Mouse (Mus musculus) layer of hippocampus, postnatal 36 days (tissue): Measurements from ENCODE around the gene Rps23. TPM values are rescaled to one million over a fixed set of nuclear protein-coding genes. Genes with fewer than 3 reads are reported as not detected.
"Not testable (repeated sequence)": the region's sequence is repeated elsewhere in the genome, so short reads cannot be mapped to it uniquely, and the experiment has no call there.

Source experiments
- DNase-seq, 2 experiments: peaks; one replicate each; pipeline ENCODE4 v3.0.0; 2022
- total RNA-seq, 2 experiments: library from RNA; stranded (reverse); gene quantifications; 2 replicates each; pipeline ENCODE4 v1.2.3; 2021

The Rps23 gene
- total RNA-seq: 100 to 1,000 TPM; 235 to 236 TPM

GRCm38 (mm10) chr13:90922751-90923612 lies at the start of gene Rps23:
Rps23 (plus strand) TSS chr13:90922958.
- peak; percentile 88 to 90 for DNase-seq

- no peak for DNase-seq
Measured at GRCm38 (mm10) chr13:90881727-90882429, 40.9 kb upstream of the Rps23 start.

- DNase-seq: no peak
Measured at GRCm38 (mm10) chr13:90885856-90886532, 36.8 kb upstream of the Rps23 start.

GRCm38 (mm10) chr13:90886568-90886983 lies 36.2 kb upstream of the Rps23 start:
- DNase-seq: peak; percentile 60 to 66

GRCm38 (mm10) chr13:90890111-90890510 lies 32.6 kb upstream of the Rps23 start:
- DNase-seq: no peak

DNA sequence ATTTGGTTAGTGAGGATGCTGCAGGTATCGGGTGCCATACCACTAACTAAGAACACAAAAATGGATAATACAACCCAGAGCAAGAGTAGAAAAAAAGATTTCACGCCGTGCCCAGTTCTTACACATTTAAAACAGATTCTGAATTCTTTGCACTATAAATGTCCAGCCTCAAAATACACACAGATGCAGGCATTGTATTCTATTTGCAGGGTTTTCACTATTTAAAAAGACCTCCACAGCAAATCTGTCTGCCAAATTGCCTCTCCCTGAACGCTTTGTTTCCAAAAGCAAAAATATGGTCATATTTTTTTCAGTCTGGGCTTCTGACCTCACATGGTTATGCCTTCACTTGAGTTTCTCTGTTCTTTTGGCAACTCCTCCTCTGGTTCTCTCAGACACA lies 27.9 kb upstream of the Rps23 start:
- DNase-seq: no peak

GRCm38 (mm10) chr13:90896098-90896497 lies 26.7 kb upstream of the Rps23 start:
- peak; percentile 27 to 34 for DNase-seq

GRCm38 (mm10) chr13:90896821-90897220 lies 25.9 kb upstream of the Rps23 start:
- no peak for DNase-seq

DNA sequence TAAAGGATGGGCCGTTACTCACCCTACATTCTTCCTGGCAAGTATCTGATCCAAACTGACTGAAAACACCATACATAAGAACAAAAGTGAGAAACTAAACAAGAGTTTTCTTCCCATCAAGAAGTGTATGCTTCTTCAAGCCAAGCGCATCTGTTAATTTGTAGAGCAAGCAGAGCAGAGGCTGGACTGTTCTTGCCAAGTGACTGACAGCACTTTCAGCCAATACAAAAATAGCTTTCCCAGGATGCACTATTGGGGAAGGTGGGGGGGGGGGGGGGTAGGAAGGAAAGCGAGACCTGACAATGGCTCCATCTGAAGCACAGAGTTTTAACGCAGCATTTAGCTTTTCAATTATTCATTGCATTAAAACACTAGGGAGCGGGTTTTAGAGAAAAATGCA lies 17.6 kb upstream of the Rps23 start, which contains the start of gene Atp6ap1l:
Atp6ap1l (minus strand) TSS at position 180 of the 400 bp plus-strand sequence.
- DNase-seq: no peak

DNA sequence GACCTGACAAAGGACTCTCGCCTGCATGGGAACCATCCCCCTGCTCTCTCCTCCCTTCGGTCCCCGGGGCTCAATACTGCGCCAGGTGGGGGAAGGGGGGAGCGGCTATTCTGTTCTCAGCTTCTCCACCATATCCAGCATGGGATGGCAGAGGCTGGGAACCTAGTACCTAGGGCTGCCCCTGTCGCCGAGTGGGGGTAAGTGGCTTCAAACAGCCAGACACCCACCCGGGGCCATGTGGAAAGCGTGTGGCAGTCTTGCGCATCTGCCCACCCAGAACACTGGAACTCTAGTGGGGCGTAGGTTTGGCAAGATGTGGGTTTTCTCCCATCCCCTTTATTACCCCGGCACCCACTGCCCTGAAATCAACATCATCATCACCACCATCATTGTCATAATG lies 15.4 kb upstream of the Rps23 start:
- no peak for DNase-seq

DNA sequence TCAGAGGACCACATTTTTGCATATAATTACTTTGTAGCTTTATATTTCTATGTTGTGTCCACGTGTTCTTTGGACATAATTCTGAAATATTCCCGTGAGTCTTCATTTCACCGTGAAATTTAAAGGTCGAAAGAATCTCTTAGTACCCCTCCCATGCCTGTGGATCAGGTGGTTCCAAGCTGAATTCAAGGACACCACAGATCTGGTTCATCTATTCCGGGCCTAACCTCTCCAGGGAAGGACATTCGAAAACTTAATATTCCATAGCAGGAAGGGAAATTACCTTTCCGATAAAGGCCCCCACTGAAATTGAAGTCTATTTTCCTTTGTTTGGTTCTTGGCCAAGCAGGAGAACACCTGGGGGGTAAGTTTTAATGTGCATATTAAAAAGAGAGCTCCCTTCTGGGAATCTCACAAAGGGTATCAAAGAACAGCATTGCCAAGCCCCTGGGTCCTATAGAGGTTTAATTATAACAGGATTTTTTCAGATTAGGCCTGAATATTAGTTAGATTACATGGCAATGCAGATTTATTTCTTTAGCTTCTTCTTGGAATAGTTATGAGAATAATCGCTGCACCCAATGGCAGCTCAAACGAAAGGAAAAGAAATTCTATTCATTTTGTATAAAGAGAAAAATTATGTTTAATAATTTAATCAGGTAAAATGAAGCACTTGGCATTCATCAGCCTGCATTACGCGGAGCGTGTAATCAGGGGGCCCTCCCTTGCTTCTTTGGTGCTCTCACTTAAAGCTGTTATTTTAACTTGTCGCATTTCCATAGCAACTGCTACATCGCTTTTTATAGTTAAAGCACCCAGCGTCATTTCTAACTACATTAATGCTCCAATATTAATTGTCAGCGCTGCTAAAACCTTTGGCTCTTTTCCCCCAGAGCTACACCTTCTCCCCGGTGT lies 9.7 kb upstream of the Rps23 start:
- DNase-seq: no peak

GRCm38 (mm10) chr13:90913675-90914192 lies 9.0 kb upstream of the Rps23 start:
- peak in 1 of 2 experiments; percentile 12 for DNase-seq

- no peak for DNase-seq
Measured at GRCm38 (mm10) chr13:90914721-90915120, 8.0 kb upstream of the Rps23 start.

GRCm38 (mm10) chr13:90923617-90924016 lies 859 bp downstream of the Rps23 start:
- DNase-seq: not testable (repeated sequence)

DNA sequence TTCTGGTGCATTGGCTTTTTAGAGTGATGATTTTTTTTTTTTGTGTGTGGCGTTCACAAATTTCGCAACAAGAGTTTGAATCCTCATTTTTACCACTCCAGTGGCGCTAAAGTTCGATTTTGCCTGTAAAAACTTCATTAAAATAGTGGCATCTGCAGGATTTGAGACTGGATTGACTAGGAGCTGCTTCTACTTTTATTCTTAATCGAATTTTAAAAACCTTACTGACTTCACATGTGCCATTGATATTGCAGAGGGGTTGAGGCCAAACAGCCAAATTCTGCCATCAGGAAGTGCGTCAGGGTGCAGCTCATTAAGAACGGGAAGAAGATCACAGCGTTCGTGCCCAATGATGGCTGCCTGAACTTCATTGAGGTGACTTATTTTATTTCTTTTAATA lies 1.3 kb downstream of the Rps23 start:
- no peak for DNase-seq

- no peak for DNase-seq
Measured at GRCm38 (mm10) chr13:90925191-90925590, 2.4 kb downstream of the Rps23 start.

- DNase-seq: no peak
Measured at GRCm38 (mm10) chr13:90926125-90926765, 3.5 kb downstream of the Rps23 start.

DNA sequence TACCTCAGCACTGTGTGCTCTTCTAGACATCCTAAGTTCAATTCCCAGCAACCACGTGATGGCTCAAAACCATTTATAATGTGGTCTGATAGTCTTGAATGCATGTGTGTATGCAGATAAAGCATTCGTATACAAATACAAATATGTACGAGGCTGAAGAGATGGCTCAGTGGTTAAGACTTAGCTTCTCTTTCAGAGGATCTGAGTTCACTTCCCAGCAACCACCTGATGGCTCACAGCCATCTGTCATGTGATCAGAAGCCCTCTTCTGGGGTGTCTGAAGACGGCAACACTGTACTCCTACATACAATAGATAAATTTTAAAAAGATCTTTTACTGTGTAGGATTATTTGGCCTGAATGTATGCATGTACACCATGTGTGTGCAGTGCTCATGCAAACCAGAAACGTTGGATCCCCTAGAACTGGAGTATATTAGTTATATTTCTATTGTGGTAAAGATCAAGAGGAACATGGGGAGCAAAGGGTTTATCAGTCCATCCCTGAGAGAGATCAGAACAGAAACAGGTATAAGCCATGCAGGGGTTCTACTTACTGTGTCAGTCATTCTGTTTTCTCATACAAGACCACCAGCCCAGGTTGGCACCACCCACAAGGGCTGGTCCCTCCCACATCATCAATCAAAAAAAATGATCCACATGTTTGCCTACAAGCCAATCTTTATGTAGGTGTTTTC lies 4.3 kb downstream of the Rps23 start:
- DNase-seq: no peak

- DNase-seq: not testable (repeated sequence)
Measured at GRCm38 (mm10) chr13:90928266-90928665, 5.5 kb downstream of the Rps23 start.

DNA sequence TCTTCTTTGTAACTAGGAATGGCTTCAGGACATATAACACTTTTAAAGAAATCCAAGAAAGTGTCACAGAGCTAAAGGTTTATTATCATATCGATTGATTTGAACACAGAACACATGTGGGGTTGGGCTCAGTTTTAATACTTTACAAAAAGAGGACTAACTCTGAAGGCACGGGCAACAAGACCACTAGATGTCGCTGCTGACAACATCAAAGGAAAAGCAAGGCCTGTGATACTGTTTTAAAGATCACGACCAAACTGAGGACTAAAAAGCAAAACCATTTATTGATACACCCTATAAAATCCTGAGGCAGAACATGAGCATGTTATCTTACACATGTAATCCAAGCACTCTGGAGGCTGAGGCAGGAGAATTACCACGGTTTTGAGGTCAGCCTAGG lies 7.1 kb downstream of the Rps23 start:
- peak; percentile 56 to 69 for DNase-seq
